Mouse (Mus musculus) gastrocnemius, postnatal 36 days (tissue): ENCODE data around the gene Ndufs3. TPM values are rescaled to one million over a fixed set of nuclear protein-coding genes. Genes with fewer than 3 reads are reported as not detected.
A peak's percentile ranks its signal among the peaks of the same experiment; 100 is the strongest.
"Not testable (repeated sequence)": the region's sequence is repeated elsewhere in the genome, so short reads cannot be mapped to it uniquely, and the experiment has no call there.

ENCODE experiments used
- DNase-seq, 2 experiments: peaks; one replicate each; pipeline ENCODE4 v3.0.0; 2022
- intact Hi-C: fragments of 180-260 bp; cut with DNase I; formaldehyde crosslinking; loops from one replicate; pipeline ENCODE4 v1.15.1; 2025
- total RNA-seq, 2 experiments: library from RNA; stranded (reverse); gene quantifications; 2 replicates each; pipeline ENCODE4 v1.2.3; 2021

Ndufs3 gene
- total RNA-seq, 2 experiments from 2014 or later: 448 to 474 TPM

GRCm38 (mm10) chr2:90911668-90912067 is 7.0 kb upstream of the Ndufs3 start:
- no peak for DNase-seq
- intact Hi-C loops: no loop called here

- no peak for DNase-seq
- intact Hi-C loops: no loop called here
Measured at GRCm38 (mm10) chr2:90910861-90911260, 6.2 kb upstream of the Ndufs3 start.

- intact Hi-C loops: no loop called here
- no peak for DNase-seq
Measured at GRCm38 (mm10) chr2:90906721-90907120, 2.1 kb upstream of the Ndufs3 start.

- DNase-seq: no peak
- intact Hi-C loops: no loop called here
Measured at GRCm38 (mm10) chr2:90904856-90905224, 213 bp upstream of the Ndufs3 start.

GRCm38 (mm10) chr2:90903398-90903797 is 1.2 kb downstream of the Ndufs3 start:
- DNase-seq: no peak
- intact Hi-C loops: no loop called here

- DNase-seq: not testable (repeated sequence)
- intact Hi-C loops: loop anchor here (5.0 kb wide), 1 partner anchor 37 kb away; no protein-coding TSS in a partner anchor
Measured at GRCm38 (mm10) chr2:90894299-90894677, 10.3 kb downstream of the Ndufs3 start.

- no peak for DNase-seq
- intact Hi-C loops: loop anchor here (5.0 kb wide), 1 partner anchor 36 kb away; no protein-coding TSS in a partner anchor
Measured at GRCm38 (mm10) chr2:90893673-90894298, 10.8 kb downstream of the Ndufs3 start.

- intact Hi-C loops: loop anchor here (5.0 kb wide), 1 partner anchor 33 kb away; no protein-coding TSS in a partner anchor
Measured at GRCm38 (mm10) chr2:90889550-90890548, 14.8 kb downstream of the Ndufs3 start.

GRCm38 (mm10) chr2:90887627-90888026 is 17.0 kb downstream of the Ndufs3 start:
- intact Hi-C loops: no loop called here
- no peak for DNase-seq

More at GRCm38 (mm10) chr2:90889550-90890548, 14.8 kb downstream of the Ndufs3 start:
- DNase-seq: no peak

- no peak for DNase-seq
- intact Hi-C loops: no loop called here
Measured at GRCm38 (mm10) chr2:90886436-90886835, 18.2 kb downstream of the Ndufs3 start.

GRCm38 (mm10) chr2:90885218-90886041 is 19.2 kb downstream of the Ndufs3 start, which contains the start of gene C1qtnf4:
TSS of gene C1qtnf4 (plus strand) at chr2:90885860.
- intact Hi-C loops: no loop called here
- no peak for DNase-seq

- intact Hi-C loops: no loop called here
- DNase-seq: no peak
Measured at GRCm38 (mm10) chr2:90881824-90882223, 22.8 kb downstream of the Ndufs3 start.

GRCm38 (mm10) chr2:90880144-90880785 is 24.4 kb downstream of the Ndufs3 start:
- intact Hi-C loops: no loop called here

GRCm38 (mm10) chr2:90879419-90879818 is 25.2 kb downstream of the Ndufs3 start:
- no peak for DNase-seq
- intact Hi-C loops: no loop called here

More at GRCm38 (mm10) chr2:90880144-90880785, 24.4 kb downstream of the Ndufs3 start:
- DNase-seq: no peak

- intact Hi-C loops: no loop called here
- no peak for DNase-seq
Measured at GRCm38 (mm10) chr2:90877584-90878259, 26.9 kb downstream of the Ndufs3 start.

GRCm38 (mm10) chr2:90875239-90875638 is 29.4 kb downstream of the Ndufs3 start:
- intact Hi-C loops: no loop called here
- no peak for DNase-seq

- intact Hi-C loops: no loop called here
- DNase-seq: no peak
Measured at GRCm38 (mm10) chr2:90874025-90874424, 30.6 kb downstream of the Ndufs3 start.

GRCm38 (mm10) chr2:90871180-90871961 is 33.3 kb downstream of the Ndufs3 start:
- intact Hi-C loops: no loop called here
- peak in 1 of 2 experiments; percentile 30 for DNase-seq
